Comparison of ENCODE assay signal across 8 mouse cellular contexts in the genomic region with DNA sequence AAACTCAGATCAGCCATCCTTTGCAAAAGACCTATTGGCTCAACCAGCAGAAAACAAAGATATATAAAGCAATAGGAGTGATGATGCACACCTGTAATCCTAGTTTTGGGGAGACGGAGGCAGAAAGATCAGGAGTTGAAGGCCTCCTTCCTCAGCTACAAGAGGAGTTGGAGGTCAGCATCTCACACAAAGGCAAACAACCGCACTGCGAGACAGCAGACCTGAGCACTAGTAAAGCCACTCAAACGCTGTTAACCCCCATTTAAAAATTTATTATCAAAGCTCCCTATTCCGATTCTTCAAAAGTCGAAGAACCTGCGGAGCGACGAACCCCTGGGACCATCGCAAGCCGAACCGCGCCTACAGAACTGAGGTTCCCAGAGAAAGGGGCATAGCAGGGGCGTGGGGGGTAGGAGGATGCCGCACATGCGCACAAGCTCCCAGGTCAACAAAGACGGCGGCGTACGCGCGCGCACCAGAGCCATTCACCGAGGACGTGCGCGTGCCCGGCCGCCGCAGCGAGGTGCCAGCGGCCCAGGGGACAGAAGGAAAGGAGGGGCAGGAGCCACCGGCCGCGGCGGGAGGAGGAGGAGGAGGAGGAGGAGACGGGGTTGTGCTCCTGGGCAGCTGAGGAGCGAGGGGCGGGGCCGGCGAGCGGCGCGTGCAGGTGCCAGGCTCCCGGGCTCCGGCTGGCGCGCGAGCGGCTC. TPM values are rescaled to one million over a fixed set of nuclear protein-coding genes. Genes with fewer than 3 reads are reported as not detected.
DNase-seq lines count a peak whose midpoint lies in the region; ATAC-seq and TF ChIP-seq lines count a peak whose summit lies in the region.

No protein-coding gene starts in this region.

- no peak for TF ChIP-seq CTCF in CH12.LX (conservative IDR thresholded peaks at IDR 0.05 in 1 of 2, IDR thresholded peaks at IDR 0.05 in 1 of 2; ENCODE audit: low read depth in 2 of 2, low read length in 2 of 2)
- no peak for TF ChIP-seq CTCF in heart, postnatal 0 days (IDR thresholded peaks at IDR 0.05; ENCODE audit: low read depth)
- no peak for TF ChIP-seq CTCF in testis, adult 2 months (IDR thresholded peaks at IDR 0.05; ENCODE audit: control insufficient read depth, insufficient read depth, insufficient replicate concordance, low read depth, low read length)

- DNase-seq in CH12.LX (ENCODE audit: extremely low read depth) = peak; percentile 94
- DNase-seq in c-Kit-positive CD71-positive TER-119-negative erythroid progenitor cells, embryonic 14.5 days (ENCODE audit: low read depth) = peak; percentile 91
- peak; percentile 99 for DNase-seq in forebrain, embryonic 11.5 days (ENCODE audit: low spot score)
- DNase-seq in heart, postnatal 0 days (ENCODE audit: low spot score) = peak; percentile 97
- DNase-seq in kidney, postnatal 4 days = peak; percentile 96 to 98

- peak; percentile 53 for TF ChIP-seq POLR2A in CH12.LX (IDR thresholded peaks at IDR 0.05; ENCODE audit: low read depth, low read length)
- peak; percentile 71 for TF ChIP-seq POLR2A in testis, adult 2 months (IDR thresholded peaks at IDR 0.05; ENCODE audit: control insufficient read depth, low read depth, low read length)

- H3K4me1 ChIP-seq in CH12.LX (ENCODE audit: control insufficient read depth in 1 of 2, insufficient read depth in 2 of 2) = peaks cover 5 to 38% of the 10 kb centered on the region in 2 experiments; a peak in 3 of 4 replicates
- peaks cover 6% of the 10 kb centered on the region for H3K4me1 ChIP-seq in forebrain, embryonic 11.5 days (replicated peaks; ENCODE audit: control insufficient read depth, insufficient read depth, low read length)
- H3K4me1 ChIP-seq in heart, postnatal 0 days (ENCODE audit: control insufficient read depth, insufficient read depth) = peaks cover 21% of the 10 kb centered on the region
- H3K4me1 ChIP-seq in liver, embryonic 16.5 days (ENCODE audit: control insufficient read depth, low read depth, low read length) = peaks cover 29% of the 10 kb centered on the region
- H3K4me1 ChIP-seq in neural tube, embryonic 13.5 days (replicated peaks) = peaks cover 42% of the 10 kb centered on the region
- H3K4me1 ChIP-seq in testis, adult 2 months (ENCODE audit: control insufficient read depth, insufficient read depth, low read length) = peaks cover 3% of the 10 kb centered on the region

- no peak for TF ChIP-seq RAD21 in CH12.LX (IDR thresholded peaks at IDR 0.05; ENCODE audit: low read depth, low read length)

- WGBS in forebrain, embryonic 11.5 days = 0% methylated on average over 37 of the region's 50 CpGs
- under 1% methylated on average over 33 of the region's 50 CpGs for WGBS in heart, postnatal 0 days
- under 1% methylated on average over 37 of the region's 50 CpGs for WGBS in liver, embryonic 16.5 days (ENCODE audit: insufficient replicate concordance)
- under 1% methylated on average over 37 of the region's 50 CpGs for WGBS in neural tube, embryonic 13.5 days

- TF ChIP-seq EP300 in CH12.LX (IDR thresholded peaks at IDR 0.05; ENCODE audit: low read length) = no peak
- TF ChIP-seq EP300 in heart, postnatal 0 days (IDR thresholded peaks at IDR 0.05; ENCODE audit: low read depth) = no peak

- H3K4me2 ChIP-seq in CH12.LX (ENCODE audit: insufficient read depth, low read depth, poor library complexity, severe bottlenecking) = peak overlapping the region; percentile 92
- H3K4me2 ChIP-seq in forebrain, embryonic 11.5 days (ENCODE audit: low read depth, low read length, severe bottlenecking) = peak overlapping the region; percentile 77
- peak overlapping the region; percentile 92 for H3K4me2 ChIP-seq in heart, postnatal 0 days (ENCODE audit: low read depth, low read length)
- H3K4me2 ChIP-seq in liver, embryonic 16.5 days (ENCODE audit: low read depth, low read length) = peak overlapping the region; percentile 75
- peak overlapping the region; percentile 68 for H3K4me2 ChIP-seq in neural tube, embryonic 13.5 days

- no peaks in the 10 kb centered on the region for H3K27me3 ChIP-seq in CH12.LX (replicated peaks)
- no peaks in the 10 kb centered on the region for H3K27me3 ChIP-seq in forebrain, embryonic 11.5 days (ENCODE audit: control insufficient read depth, insufficient read depth, low read length)
- no peaks in the 10 kb centered on the region for H3K27me3 ChIP-seq in heart, postnatal 0 days (ENCODE audit: control insufficient read depth, insufficient read depth, low read length)
- H3K27me3 ChIP-seq in liver, embryonic 16.5 days (ENCODE audit: control insufficient read depth, insufficient read depth, low read depth, low read length) = no peaks in the 10 kb centered on the region
- no peaks in the 10 kb centered on the region for H3K27me3 ChIP-seq in neural tube, embryonic 13.5 days
- H3K27me3 ChIP-seq in testis, adult 2 months (ENCODE audit: control insufficient read depth, insufficient read depth, low read length) = no peaks in the 10 kb centered on the region

- in situ Hi-C loops in CH12.LX (cut with MboI; ENCODE audit: low pct_ligation_motif_present, low pct_unique_long_range_greater_than_20kb, low sequenced_read_pairs) = no loop called here

- H3K9me3 ChIP-seq in CH12.LX (replicated peaks; ENCODE audit: low read length) = no peaks in the 10 kb centered on the region
- H3K9me3 ChIP-seq in forebrain, embryonic 11.5 days (ENCODE audit: control insufficient read depth, low read length) = no peaks in the 10 kb centered on the region
- H3K9me3 ChIP-seq in heart, postnatal 0 days (replicated peaks; ENCODE audit: control insufficient read depth, low read length) = no peaks in the 10 kb centered on the region
- no peaks in the 10 kb centered on the region for H3K9me3 ChIP-seq in liver, embryonic 16.5 days (replicated peaks; ENCODE audit: control insufficient read depth, low read length)
- no peaks in the 10 kb centered on the region for H3K9me3 ChIP-seq in neural tube, embryonic 13.5 days

- H3K9ac ChIP-seq in CH12.LX (ENCODE audit: insufficient read depth, low read depth) = peak overlapping the region; percentile 93
- H3K9ac ChIP-seq in forebrain, embryonic 11.5 days (ENCODE audit: low read length) = peak overlapping the region; percentile 74
- H3K9ac ChIP-seq in heart, postnatal 0 days (replicated peaks; ENCODE audit: low read depth, low read length) = peak overlapping the region; percentile 93
- H3K9ac ChIP-seq in liver, embryonic 16.5 days (ENCODE audit: low read depth, low read length) = peak overlapping the region; percentile 98
- peak overlapping the region; percentile 94 for H3K9ac ChIP-seq in neural tube, embryonic 13.5 days

- peak overlapping the region; percentile 54 to 94 (median 90) for H3K4me3 ChIP-seq in CH12.LX (replicated peaks in 1 of 3; ENCODE audit: low read depth in 2 of 3, low read length in 2 of 3, poor library complexity in 1 of 3)
- H3K4me3 ChIP-seq in forebrain, embryonic 11.5 days (ENCODE audit: low read depth, low read length) = peak overlapping the region; percentile 70
- H3K4me3 ChIP-seq in heart, postnatal 0 days (ENCODE audit: low read depth, low read length) = peak overlapping the region; percentile 94
- peak overlapping the region; percentile 94 for H3K4me3 ChIP-seq in liver, embryonic 16.5 days (ENCODE audit: low read depth, low read length)
- H3K4me3 ChIP-seq in neural tube, embryonic 13.5 days = peak overlapping the region; percentile 83
- H3K4me3 ChIP-seq in testis, adult 2 months (ENCODE audit: control insufficient read depth, low read depth, low read length) = peak overlapping the region; percentile 90

- dilution Hi-C loops in CH12.LX (cut with MboI; ENCODE audit: extremely low pct_ligation_motif_present, extremely low pct_unique_long_range_greater_than_20kb, low sequenced_read_pairs) = no loop called here

- H3K79me2 ChIP-seq in CH12.LX (replicated peaks; ENCODE audit: control insufficient read depth, extremely low read depth, insufficient read depth, poor library complexity, severe bottlenecking) = peaks cover 15% of the 10 kb centered on the region

- ATAC-seq in forebrain, embryonic 11.5 days (replicated peaks; ENCODE audit: low FRiP score) = peak; percentile 96
- ATAC-seq in heart, postnatal 0 days (ENCODE audit: insufficient read depth, low read depth) = peak; percentile 96
- peak; percentile 96 for ATAC-seq in liver, embryonic 16.5 days (ENCODE audit: low read depth)
- ATAC-seq in neural tube, embryonic 13.5 days (ENCODE audit: low read depth) = peak; percentile 92

- peak overlapping the region; percentile 34 for H3K27ac ChIP-seq in CH12.LX (ENCODE audit: insufficient read depth, low read depth)
- H3K27ac ChIP-seq in forebrain, embryonic 11.5 days (ENCODE audit: low read depth, low read length) = peak overlapping the region; percentile 87
- peak overlapping the region; percentile 98 for H3K27ac ChIP-seq in heart, postnatal 0 days (ENCODE audit: low read depth)
- peak overlapping the region; percentile 93 for H3K27ac ChIP-seq in liver, embryonic 16.5 days (ENCODE audit: low read length)
- peak overlapping the region; percentile 99 for H3K27ac ChIP-seq in neural tube, embryonic 13.5 days (replicated peaks)
- H3K27ac ChIP-seq in testis, adult 2 months (ENCODE audit: control insufficient read depth, insufficient read depth, low read depth, low read length) = peak overlapping the region; percentile 19; the same call in 1 of the 2 replicates

- H3K36me3 ChIP-seq in CH12.LX (replicated peaks in 1 of 2; ENCODE audit: control insufficient read depth in 1 of 2, insufficient read depth in 1 of 2, low read length in 1 of 2) = peaks cover 0 to 3% of the 10 kb centered on the region in 2 experiments
- H3K36me3 ChIP-seq in forebrain, embryonic 11.5 days (ENCODE audit: control insufficient read depth, insufficient read depth, low read length) = no peaks in the 10 kb centered on the region
- H3K36me3 ChIP-seq in heart, postnatal 0 days (replicated peaks; ENCODE audit: control insufficient read depth, insufficient read depth, low read length) = no peaks in the 10 kb centered on the region
- no peaks in the 10 kb centered on the region for H3K36me3 ChIP-seq in liver, embryonic 16.5 days (ENCODE audit: control insufficient read depth, insufficient read depth)
- H3K36me3 ChIP-seq in neural tube, embryonic 13.5 days = peaks cover 6% of the 10 kb centered on the region; the same call in 1 of the 2 replicates
- H3K36me3 ChIP-seq in testis, adult 2 months (ENCODE audit: control insufficient read depth, insufficient read depth, low read length) = no peaks in the 10 kb centered on the region

RNA-seq across cellular contexts. Expression of a gene that starts 0.4 kb away (rescaled TPM):
- total RNA-seq in CH12.LX (2012; rRNA removed) (15.0 and 17.3 TPM in 2 replicates), CH12.LX (2014; rRNA removed) (26.8 and 30.8 TPM in 2 replicates)
- 19.5 and 21.7 TPM in 2 replicates for polyA plus RNA-seq in CH12.LX (2012; ENCODE audit: insufficient read length, low read depth)
- 41.1 and 45.1 TPM in 2 replicates for polyA plus RNA-seq in forebrain, embryonic 11.5 days (2014; fragmentation: Nextera tagmentation; extraction: Ambion mirVana)
- total RNA-seq in heart, postnatal 0 days (2014; rRNA removed; ENCODE audit: low replicate concordance) = 27.0 and 29.9 TPM in 2 replicates
- polyA plus RNA-seq in heart, postnatal 0 days (2015; fragmentation: Nextera tagmentation; extraction: Ambion mirVana) = 10.3 and 10.5 TPM in 2 replicates
- 4.2 and 4.3 TPM in 2 replicates for polyA plus RNA-seq in liver, embryonic 16.5 days (2015; fragmentation: Nextera tagmentation; extraction: Ambion mirVana)
- polyA plus RNA-seq in neural tube, embryonic 13.5 days (2015; fragmentation: Nextera tagmentation; extraction: Ambion mirVana) = 36.8 and 38.4 TPM in 2 replicates
- polyA plus RNA-seq in testis, adult 2 months (2012; rRNA removed) = 22.0 and 23.3 TPM in 2 replicates

RNA-seq across cellular contexts. Expression of a gene that starts 14.6 kb away (rescaled TPM):
- total RNA-seq in CH12.LX (2012; rRNA removed) (66.7 and 87.4 TPM in 2 replicates), CH12.LX (2014; rRNA removed) (156 and 170 TPM in 2 replicates)
- polyA plus RNA-seq in CH12.LX (2012; ENCODE audit: insufficient read length, low read depth) = 184 and 244 TPM in 2 replicates
- polyA plus RNA-seq in forebrain, embryonic 11.5 days (2014; fragmentation: Nextera tagmentation; extraction: Ambion mirVana) = 244 and 285 TPM in 2 replicates
- total RNA-seq in heart, postnatal 0 days (2014; rRNA removed; ENCODE audit: low replicate concordance) = 65.6 and 96.7 TPM in 2 replicates
- 209 and 213 TPM in 2 replicates for polyA plus RNA-seq in heart, postnatal 0 days (2015; fragmentation: Nextera tagmentation; extraction: Ambion mirVana)
- polyA plus RNA-seq in liver, embryonic 16.5 days (2015; fragmentation: Nextera tagmentation; extraction: Ambion mirVana) = 91.7 and 107 TPM in 2 replicates
- 228 and 239 TPM in 2 replicates for polyA plus RNA-seq in neural tube, embryonic 13.5 days (2015; fragmentation: Nextera tagmentation; extraction: Ambion mirVana)
- 133 and 159 TPM in 2 replicates for polyA plus RNA-seq in testis, adult 2 months (2012; rRNA removed)

RNA-seq across cellular contexts. Expression of a gene that starts 43.1 kb away (rescaled TPM):
- total RNA-seq in CH12.LX (2012; rRNA removed) (47.7 and 64.8 TPM in 2 replicates), CH12.LX (2014; rRNA removed) (133 and 160 TPM in 2 replicates)
- polyA plus RNA-seq in CH12.LX (2012; ENCODE audit: insufficient read length, low read depth) = 76.4 and 83.7 TPM in 2 replicates
- 77.9 and 83.7 TPM in 2 replicates for polyA plus RNA-seq in forebrain, embryonic 11.5 days (2014; fragmentation: Nextera tagmentation; extraction: Ambion mirVana)
- 30.2 and 128 TPM in 2 replicates for total RNA-seq in heart, postnatal 0 days (2014; rRNA removed; ENCODE audit: low replicate concordance)
- 67.5 and 68.8 TPM in 2 replicates for polyA plus RNA-seq in heart, postnatal 0 days (2015; fragmentation: Nextera tagmentation; extraction: Ambion mirVana)
- polyA plus RNA-seq in liver, embryonic 16.5 days (2015; fragmentation: Nextera tagmentation; extraction: Ambion mirVana) = 82.5 and 86.5 TPM in 2 replicates
- 64.8 and 67.3 TPM in 2 replicates for polyA plus RNA-seq in neural tube, embryonic 13.5 days (2015; fragmentation: Nextera tagmentation; extraction: Ambion mirVana)
- polyA plus RNA-seq in testis, adult 2 months (2012; rRNA removed) = 94.5 and 110 TPM in 2 replicates

RNA-seq across cellular contexts. Expression of a gene that starts 57.0 kb away (rescaled TPM):
- 16.2 and 16.8 TPM in 2 replicates for total RNA-seq in CH12.LX (2012; rRNA removed)
- total RNA-seq in CH12.LX (2014; rRNA removed) = 27.2 and 31.5 TPM in 2 replicates
- polyA plus RNA-seq in CH12.LX (2012; ENCODE audit: insufficient read length, low read depth) = 17.1 and 19.7 TPM in 2 replicates
- 30.6 and 32.1 TPM in 2 replicates for polyA plus RNA-seq in forebrain, embryonic 11.5 days (2014; fragmentation: Nextera tagmentation; extraction: Ambion mirVana)
- 18.4 and 27.7 TPM in 2 replicates for total RNA-seq in heart, postnatal 0 days (2014; rRNA removed; ENCODE audit: low replicate concordance)
- 19.9 and 20.4 TPM in 2 replicates for polyA plus RNA-seq in heart, postnatal 0 days (2015; fragmentation: Nextera tagmentation; extraction: Ambion mirVana)
- 16.3 and 16.6 TPM in 2 replicates for polyA plus RNA-seq in liver, embryonic 16.5 days (2015; fragmentation: Nextera tagmentation; extraction: Ambion mirVana)
- polyA plus RNA-seq in neural tube, embryonic 13.5 days (2015; fragmentation: Nextera tagmentation; extraction: Ambion mirVana) = 31.2 and 32.8 TPM in 2 replicates
- polyA plus RNA-seq in testis, adult 2 months (2012; rRNA removed) = 10.0 and 12.1 TPM in 2 replicates

Comparison
In these comparisons a context has a peak if more than half of its experiments do, and no peak if none do; other contexts are left out.
1. Peak in every context shown above with its lines: DNase-seq, ATAC-seq, H3K4me3 ChIP-seq and H3K27ac ChIP-seq.
2. H3K27ac ChIP-seq: peak in every context shown above with its lines; median percentile 99 in neural tube, embryonic 13.5 days; 98 in heart, postnatal 0 days; 93 in liver, embryonic 16.5 days; 87 in forebrain, embryonic 11.5 days; 34 in CH12.LX; 19 in testis, adult 2 months.